Mouse (Mus musculus): ENCODE measurements around the gene Map7. TPM values are rescaled to one million over a fixed set of nuclear protein-coding genes. Genes with fewer than 3 reads are reported as not detected.
A peak's percentile ranks its signal among the peaks of the same experiment; 100 is the strongest.

The Map7 gene
- polyA plus RNA-seq, 1 experiment from 2014 or later, result 32.3 TPM

DNA sequence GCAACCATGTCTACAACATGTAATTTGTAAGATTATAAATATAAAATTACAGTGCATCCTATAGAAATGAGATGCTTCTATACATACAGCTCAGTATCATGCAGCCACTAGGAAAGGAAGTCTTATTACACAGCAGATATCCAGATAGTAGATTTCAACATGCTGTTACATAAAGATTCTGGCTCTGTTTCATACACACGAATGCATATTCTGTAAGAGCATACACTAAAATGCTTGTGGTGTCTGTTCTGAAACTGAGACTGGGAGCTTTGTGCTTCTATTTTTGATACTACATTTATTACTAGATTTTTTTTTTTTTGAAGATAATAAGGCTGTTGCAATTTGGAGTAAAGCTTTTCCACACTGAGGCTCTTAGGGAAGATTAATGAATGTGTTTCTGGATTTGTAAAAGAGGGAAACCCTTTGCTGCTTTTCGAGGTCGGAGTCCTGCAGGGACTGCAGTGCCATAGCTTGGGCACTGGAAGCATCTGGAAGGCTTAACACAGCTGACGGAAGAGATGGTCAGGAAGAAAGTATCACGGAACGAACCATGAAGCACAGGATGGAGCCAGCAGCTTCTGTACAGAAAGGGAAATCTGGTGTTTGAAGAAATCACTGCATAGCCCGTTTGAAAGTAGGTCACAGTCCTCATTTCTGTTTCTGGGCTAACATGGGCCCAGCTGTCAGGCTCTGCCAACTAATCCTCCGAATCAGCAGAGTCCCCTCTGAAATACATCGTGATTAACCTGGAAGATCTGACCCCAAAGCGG, 50.9 kb downstream of the Map7 start:
- Histone ChIP-seq H3K9ac (replicated peaks; ENCODE audit: low read length) (no peak overlapping the region), H3K27me3 (ENCODE audit: insufficient read depth, low read length) (no peaks in the 10 kb centered on the region), H3K9me3 (ENCODE audit: low read length) (no peaks in the 10 kb centered on the region), H3K27ac (ENCODE audit: low read length) (no peak overlapping the region), H3K4me3 (ENCODE audit: low read length) (no peak overlapping the region), H3K4me1 (ENCODE audit: insufficient read depth, low read length) (peaks cover 11% of the 10 kb centered on the region; the same call in 1 of the 2 replicates), H3K4me2 (replicated peaks; ENCODE audit: low read depth, low read length) (no peak overlapping the region), H3K36me3 (ENCODE audit: insufficient read depth, low read length) (no peaks in the 10 kb centered on the region)
- ATAC-seq (ENCODE audit: low FRiP score, low TSS enrichment), result no peak
- 70% methylated on average over 10 of the region's 10 CpGs for WGBS

DNA sequence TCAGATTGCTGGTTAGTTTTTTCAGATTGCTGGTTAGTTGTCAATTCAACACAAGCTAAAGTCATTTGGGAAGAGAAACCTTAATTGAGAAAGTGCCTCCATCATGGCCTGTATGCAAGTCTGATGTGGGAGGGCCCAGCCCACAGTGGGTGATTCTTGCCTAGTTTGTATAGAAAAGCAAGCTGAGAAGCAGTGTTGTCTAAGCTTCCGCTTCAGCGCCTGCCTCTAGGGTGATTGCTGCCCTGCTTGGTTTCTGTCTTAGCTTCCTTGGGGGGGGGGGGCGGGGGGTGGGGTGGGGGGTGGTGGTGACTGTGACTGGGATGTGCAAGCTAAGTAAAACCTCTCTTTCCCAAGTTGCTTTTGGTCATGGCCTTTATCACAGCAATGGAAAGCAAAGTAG, 53.0 kb downstream of the Map7 start:
- Histone ChIP-seq H3K27ac (ENCODE audit: low read length) (no peak overlapping the region), H3K9ac (replicated peaks; ENCODE audit: low read length) (no peak overlapping the region), H3K27me3 (ENCODE audit: insufficient read depth, low read length) (no peaks in the 10 kb centered on the region), H3K9me3 (ENCODE audit: low read length) (no peaks in the 10 kb centered on the region), H3K4me1 (ENCODE audit: insufficient read depth, low read length) (peaks cover 7% of the 10 kb centered on the region; the same call in 1 of the 2 replicates), H3K4me2 (replicated peaks; ENCODE audit: low read depth, low read length) (no peak overlapping the region), H3K4me3 (ENCODE audit: low read length) (no peak overlapping the region), H3K36me3 (ENCODE audit: insufficient read depth, low read length) (no peaks in the 10 kb centered on the region)
- ATAC-seq (ENCODE audit: low FRiP score, low TSS enrichment), result no peak
- WGBS, result 46% methylated on average over 3 of the region's 3 CpGs

DNA sequence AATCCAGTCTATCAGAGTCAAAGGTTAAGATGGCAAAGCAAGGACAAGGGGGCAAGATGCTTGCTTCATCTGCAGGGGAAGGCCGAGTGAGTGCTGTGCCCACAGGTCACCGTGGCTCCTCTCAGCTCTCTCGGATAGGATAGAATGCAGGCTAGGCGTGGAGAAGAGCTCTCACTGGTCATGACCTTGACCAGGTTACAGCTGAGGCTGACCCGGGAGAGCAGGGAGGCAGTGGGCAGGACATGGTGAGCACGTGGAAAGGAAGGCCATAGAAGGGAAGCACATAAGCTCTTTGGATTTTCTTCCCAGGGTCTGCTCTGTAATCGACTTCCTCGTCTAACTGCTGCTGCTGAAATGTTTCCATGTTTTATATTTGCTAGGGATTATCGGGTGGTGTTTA, 53.9 kb downstream of the Map7 start:
- Histone ChIP-seq H3K27ac (ENCODE audit: low read length) (no peak overlapping the region), H3K4me2 (replicated peaks; ENCODE audit: low read depth, low read length) (no peak overlapping the region), H3K27me3 (ENCODE audit: insufficient read depth, low read length) (no peaks in the 10 kb centered on the region), H3K36me3 (ENCODE audit: insufficient read depth, low read length) (no peaks in the 10 kb centered on the region), H3K9ac (replicated peaks; ENCODE audit: low read length) (no peak overlapping the region), H3K9me3 (ENCODE audit: low read length) (no peaks in the 10 kb centered on the region), H3K4me3 (ENCODE audit: low read length) (no peak overlapping the region), H3K4me1 (ENCODE audit: insufficient read depth, low read length) (peaks cover 14% of the 10 kb centered on the region; the same call in 1 of the 2 replicates)
- 53% methylated on average over 9 of the region's 9 CpGs for WGBS
- ATAC-seq (ENCODE audit: low FRiP score, low TSS enrichment), result no peak

DNA sequence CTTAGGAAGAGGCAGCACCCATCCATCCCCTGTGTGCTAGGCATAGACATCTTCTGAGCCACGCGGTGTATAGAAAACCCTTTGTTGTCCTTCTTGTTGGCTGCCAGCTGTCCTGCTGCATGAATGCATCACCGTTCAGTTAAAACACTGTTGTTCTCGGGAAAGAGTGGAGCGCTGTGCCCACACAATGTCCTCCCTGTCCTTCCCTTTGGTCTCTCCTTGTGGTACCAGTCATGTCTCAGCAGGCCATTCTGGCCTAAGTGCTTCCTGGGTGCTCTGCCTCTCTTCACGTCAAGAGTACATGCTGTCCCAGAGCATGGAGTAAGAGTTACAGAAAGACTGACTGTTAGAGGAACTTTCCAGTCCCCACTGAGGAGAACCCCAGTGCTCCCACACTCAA, 54.5 kb downstream of the Map7 start:
- H3K36me3 ChIP-seq (ENCODE audit: insufficient read depth, low read length), result no peaks in the 10 kb centered on the region
- WGBS, result 77% methylated on average over 6 of the region's 6 CpGs
- H3K4me1 ChIP-seq (ENCODE audit: insufficient read depth, low read length), result peaks cover 17% of the 10 kb centered on the region; the same call in 1 of the 2 replicates
- H3K27me3 ChIP-seq (ENCODE audit: insufficient read depth, low read length), result no peaks in the 10 kb centered on the region
- no peak overlapping the region for H3K4me2 ChIP-seq (replicated peaks; ENCODE audit: low read depth, low read length)
- no peak overlapping the region for H3K27ac ChIP-seq (ENCODE audit: low read length)
- H3K9ac ChIP-seq (replicated peaks; ENCODE audit: low read length), result no peak overlapping the region
- no peak overlapping the region for H3K4me3 ChIP-seq (ENCODE audit: low read length)
- no peaks in the 10 kb centered on the region for H3K9me3 ChIP-seq (ENCODE audit: low read length)
- ATAC-seq (ENCODE audit: low FRiP score, low TSS enrichment), result no peak

DNA sequence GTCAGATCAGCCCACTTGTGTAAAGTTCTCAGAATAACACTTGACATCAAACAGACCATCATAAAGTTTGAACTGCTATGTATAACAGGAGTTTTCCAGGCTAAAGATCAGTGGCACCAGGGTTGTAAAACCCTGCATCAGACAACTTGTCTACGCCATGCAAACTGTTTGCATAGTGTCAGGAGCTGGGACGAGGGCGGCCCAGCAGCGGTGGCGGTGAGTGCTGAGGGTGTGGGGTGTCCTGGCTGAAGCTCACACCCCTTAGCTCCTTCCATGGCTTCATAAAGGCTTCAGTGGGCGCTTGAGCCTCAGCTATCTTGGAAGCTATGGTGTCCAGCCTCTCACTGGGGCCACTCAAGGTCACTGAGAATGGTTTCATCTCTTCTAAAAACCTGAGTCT, 55.2 kb downstream of the Map7 start:
- Histone ChIP-seq H3K27ac (ENCODE audit: low read length) (no peak overlapping the region), H3K4me2 (replicated peaks; ENCODE audit: low read depth, low read length) (no peak overlapping the region), H3K4me3 (ENCODE audit: low read length) (no peak overlapping the region), H3K9me3 (ENCODE audit: low read length) (no peaks in the 10 kb centered on the region), H3K36me3 (ENCODE audit: insufficient read depth, low read length) (no peaks in the 10 kb centered on the region), H3K9ac (replicated peaks; ENCODE audit: low read length) (no peak overlapping the region), H3K4me1 (ENCODE audit: insufficient read depth, low read length) (peaks cover 17% of the 10 kb centered on the region; the same call in 1 of the 2 replicates), H3K27me3 (ENCODE audit: insufficient read depth, low read length) (no peaks in the 10 kb centered on the region)
- ATAC-seq (ENCODE audit: low FRiP score, low TSS enrichment), result no peak
- 75% methylated on average over 6 of the region's 6 CpGs for WGBS

DNA sequence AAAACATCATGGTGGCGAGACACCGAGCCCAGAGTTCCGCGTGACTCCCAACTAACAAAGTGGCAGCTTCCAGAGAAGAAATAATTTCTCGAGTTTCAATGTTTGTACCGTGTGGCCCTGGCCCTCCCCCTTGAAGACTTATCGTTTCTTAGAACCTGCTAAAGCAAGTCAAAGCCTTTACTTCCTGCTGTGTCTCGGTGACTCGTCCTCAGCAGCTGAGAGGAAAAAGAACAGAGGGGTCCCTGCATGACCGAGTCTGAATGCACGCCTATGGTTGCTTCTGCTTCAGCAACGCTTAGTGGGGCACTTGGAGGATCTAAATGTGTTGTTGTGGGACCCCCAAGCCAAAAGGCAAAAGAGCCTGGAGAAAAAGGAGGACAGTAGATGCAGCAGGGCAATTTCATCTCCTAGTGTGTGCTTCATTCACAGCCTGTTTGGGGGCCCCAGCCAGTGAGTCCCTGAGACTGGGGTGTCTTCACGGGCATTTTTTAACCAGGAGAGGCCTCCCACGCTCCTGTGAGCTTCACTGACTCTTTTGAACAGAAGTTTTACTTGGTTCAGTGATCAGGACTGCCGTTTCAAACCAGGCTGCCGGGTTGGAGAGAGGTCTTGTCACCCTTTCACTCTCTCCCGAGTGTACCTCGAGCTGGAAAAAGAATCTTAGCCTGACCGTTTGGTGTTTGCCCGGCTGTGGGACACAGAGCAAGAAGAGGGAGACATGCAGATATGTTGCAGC, 56.6 kb downstream of the Map7 start:
- H3K4me1 ChIP-seq (ENCODE audit: insufficient read depth, low read length), result peaks cover 24% of the 10 kb centered on the region; the same call in 1 of the 2 replicates
- no peaks in the 10 kb centered on the region for H3K36me3 ChIP-seq (ENCODE audit: insufficient read depth, low read length)
- H3K4me2 ChIP-seq (replicated peaks; ENCODE audit: low read depth, low read length), result peak overlapping the region; percentile 43
- 27% methylated on average over 20 of the region's 20 CpGs for WGBS
- H3K9me3 ChIP-seq (ENCODE audit: low read length), result no peaks in the 10 kb centered on the region
- ATAC-seq (ENCODE audit: low FRiP score, low TSS enrichment), result peak; percentile 83
- H3K27me3 ChIP-seq (ENCODE audit: insufficient read depth, low read length), result no peaks in the 10 kb centered on the region
- peak overlapping the region; percentile 34 for H3K4me3 ChIP-seq (ENCODE audit: low read length)
- H3K9ac ChIP-seq (replicated peaks; ENCODE audit: low read length), result peak overlapping the region; percentile 36; the same call in 1 of the 2 replicates
- peak overlapping the region; percentile 91 for H3K27ac ChIP-seq (ENCODE audit: low read length)

DNA sequence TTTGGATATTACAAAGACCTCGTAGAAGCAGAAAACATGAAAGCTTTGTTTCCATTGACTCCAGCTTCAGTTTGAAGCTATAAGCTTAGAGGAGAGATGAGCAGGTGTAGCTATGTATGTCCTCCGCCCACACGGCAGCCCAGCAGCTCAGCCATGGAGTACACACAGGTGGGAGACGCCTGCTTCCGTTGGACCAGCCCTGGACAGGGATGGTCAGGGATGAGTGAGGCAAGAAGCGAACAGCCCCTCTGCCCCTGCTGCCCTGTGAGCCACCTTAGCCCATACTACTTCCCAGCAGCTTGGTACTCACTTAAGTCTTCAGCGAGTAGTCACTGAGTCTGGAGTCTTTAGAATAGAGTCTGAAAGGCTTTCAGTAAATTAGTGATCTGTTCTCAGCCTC, 58.7 kb downstream of the Map7 start:
- Histone ChIP-seq H3K27me3 (ENCODE audit: insufficient read depth, low read length) (no peaks in the 10 kb centered on the region), H3K4me2 (replicated peaks; ENCODE audit: low read depth, low read length) (peak overlapping the region; percentile 27), H3K36me3 (ENCODE audit: insufficient read depth, low read length) (no peaks in the 10 kb centered on the region), H3K27ac (ENCODE audit: low read length) (peak overlapping the region; percentile 38; the same call in 1 of the 2 replicates), H3K9me3 (ENCODE audit: low read length) (no peaks in the 10 kb centered on the region), H3K4me3 (ENCODE audit: low read length) (0 out of 2 replicates have a peak overlapping the region, but pooled peaks have one; percentile 13), H3K4me1 (ENCODE audit: insufficient read depth, low read length) (peaks cover 19% of the 10 kb centered on the region; the same call in 1 of the 2 replicates), H3K9ac (replicated peaks; ENCODE audit: low read length) (no peak overlapping the region)
- peak; percentile 40 for ATAC-seq (ENCODE audit: low FRiP score, low TSS enrichment)
- 57% methylated on average over 7 of the region's 7 CpGs for WGBS

DNA sequence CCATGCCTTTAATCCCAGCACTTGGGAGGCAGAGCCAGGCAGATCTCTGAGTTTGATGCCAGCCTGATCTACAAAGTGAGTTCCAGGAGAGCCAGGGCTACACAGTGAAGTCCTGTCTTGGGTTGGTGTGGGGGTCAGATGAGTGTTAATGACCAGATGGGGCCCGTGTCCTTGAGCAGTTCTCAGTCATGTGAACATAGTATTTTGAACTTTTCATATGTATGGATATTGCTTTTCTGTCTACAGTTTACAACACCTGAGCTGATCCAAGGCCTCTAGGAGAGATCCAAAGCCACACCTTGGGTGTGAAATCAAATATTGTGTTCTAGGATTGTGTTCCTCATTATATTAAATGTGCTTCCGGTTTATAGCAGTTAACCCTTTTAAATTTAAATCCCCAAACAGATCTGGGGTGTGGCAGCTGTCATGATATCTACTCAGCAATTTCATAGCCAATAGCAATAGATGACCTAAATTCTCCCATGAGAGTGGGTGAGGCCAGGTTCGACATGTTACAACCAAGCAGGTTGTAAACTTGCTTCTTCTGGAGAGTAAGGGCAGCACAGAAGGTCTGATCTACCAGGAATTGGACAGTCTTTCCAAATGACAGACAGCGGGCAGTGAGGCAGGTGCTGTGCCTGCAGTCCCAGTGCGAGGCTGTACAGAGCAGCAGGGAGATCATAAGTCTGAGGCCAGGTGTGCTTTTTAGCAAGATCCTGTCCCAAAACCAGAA, 61.5 kb downstream of the Map7 start:
- Histone ChIP-seq H3K27me3 (ENCODE audit: insufficient read depth, low read length) (no peaks in the 10 kb centered on the region), H3K4me2 (replicated peaks; ENCODE audit: low read depth, low read length) (no peak overlapping the region), H3K9me3 (ENCODE audit: low read length) (no peaks in the 10 kb centered on the region), H3K4me3 (ENCODE audit: low read length) (no peak overlapping the region), H3K36me3 (ENCODE audit: insufficient read depth, low read length) (no peaks in the 10 kb centered on the region), H3K4me1 (ENCODE audit: insufficient read depth, low read length) (peaks cover 16% of the 10 kb centered on the region; the same call in 1 of the 2 replicates), H3K9ac (replicated peaks; ENCODE audit: low read length) (no peak overlapping the region), H3K27ac (ENCODE audit: low read length) (peak overlapping the region; percentile 77; the same call in 1 of the 2 replicates)
- ATAC-seq (ENCODE audit: low FRiP score, low TSS enrichment), result no peak
- 78% methylated on average over 5 of the region's 5 CpGs for WGBS

DNA sequence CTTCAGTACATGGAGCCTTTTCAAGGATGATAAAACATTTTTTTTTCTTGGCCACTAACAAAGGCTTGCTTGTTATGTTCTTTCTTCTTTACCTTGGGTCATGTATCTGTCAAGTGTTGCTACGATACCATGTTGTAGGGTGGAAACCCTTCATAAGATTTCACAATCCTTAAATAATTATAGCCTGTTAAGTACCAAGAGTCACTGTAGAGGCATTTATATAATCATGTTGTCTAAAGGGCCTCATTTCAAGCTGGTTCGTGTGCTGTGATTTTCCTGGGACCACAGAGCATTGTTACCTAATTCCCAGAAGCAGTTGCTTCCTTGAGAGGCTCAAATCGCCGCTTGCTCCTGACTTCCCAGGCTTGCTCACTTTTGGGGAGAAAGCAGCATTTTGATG, 66.1 kb downstream of the Map7 start:
- H3K9me3 ChIP-seq (ENCODE audit: low read length), result no peaks in the 10 kb centered on the region
- ATAC-seq (ENCODE audit: low FRiP score, low TSS enrichment), result no peak
- no peak overlapping the region for H3K27ac ChIP-seq (ENCODE audit: low read length)
- no peak overlapping the region for H3K4me3 ChIP-seq (ENCODE audit: low read length)
- WGBS, result 82% methylated on average over 4 of the region's 4 CpGs
- no peaks in the 10 kb centered on the region for H3K36me3 ChIP-seq (ENCODE audit: insufficient read depth, low read length)
- no peak overlapping the region for H3K9ac ChIP-seq (replicated peaks; ENCODE audit: low read length)
- H3K4me1 ChIP-seq (ENCODE audit: insufficient read depth, low read length), result peaks cover 3% of the 10 kb centered on the region; the same call in 1 of the 2 replicates
- no peak overlapping the region for H3K4me2 ChIP-seq (replicated peaks; ENCODE audit: low read depth, low read length)
- no peaks in the 10 kb centered on the region for H3K27me3 ChIP-seq (ENCODE audit: insufficient read depth, low read length)

All from kidney, embryonic 16.5 days (tissue).